Mouse (Mus musculus) brain, embryonic 14.5 days (tissue): ENCODE measurements around the gene Nr0b2. TPM values are rescaled to one million over a fixed set of nuclear protein-coding genes. Genes with fewer than 3 reads are reported as not detected.

Experiments
- DNase-seq: peaks from one replicate; pipeline ENCODE4 v3.0.0-alpha.2; 2011; ENCODE audit warnings: low read depth
- CTCF ChIP-seq: fragments of 200-500 bp; IDR thresholded peaks from 2 replicates; pipeline ENCODE4 v1.5.1; 2012; ENCODE audit warnings: inconsistent platforms, mild to moderate bottlenecking, moderate library complexity, borderline replicate concordance; ENCODE audit not compliant: insufficient read depth, insufficient read length; ENCODE audit errors: extremely low read depth
- POLR2A ChIP-seq: fragments of 200-500 bp; IDR thresholded peaks from 2 replicates; pipeline ENCODE4 v1.6.1; 2012; ENCODE audit warnings: mild to moderate bottlenecking, inconsistent platforms, borderline replicate concordance; ENCODE audit not compliant: poor library complexity, insufficient read depth, insufficient read length, severe bottlenecking; ENCODE audit errors: extremely low read depth
- polyA plus RNA-seq: library from polyadenylated mRNA; depleted of rRNA; stranded (reverse); fragments of >200 nt; gene quantifications from 2 replicates; pipeline ENCODE4 v1.2.3, GENCODE M21; 2012

Nr0b2 gene
- polyA plus RNA-seq, 1 experiment = not detected

GRCm38 (mm10) chr4:133527788-133528187 is 25.4 kb upstream of the Nr0b2 start:
- TF ChIP-seq POLR2A = no peak
- TF ChIP-seq CTCF = no peak
- DNase-seq = no peak

DNA sequence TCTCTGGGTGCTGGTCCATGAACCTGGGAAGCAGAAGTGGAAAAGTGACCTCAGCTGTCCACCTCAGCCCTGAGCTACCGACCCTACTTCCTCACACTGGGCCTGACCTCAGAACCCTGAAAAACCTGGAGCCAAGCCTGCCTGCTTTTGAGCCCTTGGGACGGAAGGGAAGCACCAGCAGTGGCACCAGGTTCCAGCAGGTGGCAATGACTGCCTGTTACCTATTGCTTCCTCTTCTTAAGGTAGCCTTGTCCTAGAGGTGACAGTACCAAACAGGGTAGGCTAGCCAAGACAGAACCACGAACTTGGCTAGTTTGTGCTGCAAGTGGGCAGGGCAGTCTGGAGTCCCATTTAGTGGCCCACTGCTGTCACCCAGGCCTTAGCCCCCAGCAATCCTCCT is 20.4 kb upstream of the Nr0b2 start:
- no peak for DNase-seq

DNA sequence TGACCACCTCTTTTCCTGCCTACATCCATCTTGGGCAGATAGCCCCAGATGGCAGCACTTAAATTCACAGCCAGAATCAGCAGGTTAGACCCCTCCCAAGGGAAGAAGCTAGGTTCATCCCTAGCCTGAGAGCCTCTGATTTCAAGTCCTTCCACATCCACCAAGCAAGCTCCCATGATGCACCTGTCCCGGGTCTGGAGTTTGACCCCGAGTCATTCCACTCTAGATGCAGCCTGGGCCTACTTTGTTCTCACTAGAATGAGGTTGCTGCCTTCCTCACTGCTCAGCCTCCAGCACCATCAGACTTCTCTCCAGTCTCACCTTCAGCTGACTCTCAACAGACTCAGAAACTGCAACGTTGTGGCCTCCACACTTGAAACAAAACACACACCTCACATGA is 17.1 kb upstream of the Nr0b2 start:
- TF ChIP-seq CTCF (no peak), POLR2A (no peak)
- no peak for DNase-seq

More for the DNA sequence above, 20.4 kb upstream of the Nr0b2 start:
- TF ChIP-seq POLR2A = no peak
- no peak for TF ChIP-seq CTCF

- no peak for TF ChIP-seq CTCF
- TF ChIP-seq POLR2A = no peak
- DNase-seq = no peak
Measured at GRCm38 (mm10) chr4:133536652-133537051, 16.5 kb upstream of the Nr0b2 start.

DNA sequence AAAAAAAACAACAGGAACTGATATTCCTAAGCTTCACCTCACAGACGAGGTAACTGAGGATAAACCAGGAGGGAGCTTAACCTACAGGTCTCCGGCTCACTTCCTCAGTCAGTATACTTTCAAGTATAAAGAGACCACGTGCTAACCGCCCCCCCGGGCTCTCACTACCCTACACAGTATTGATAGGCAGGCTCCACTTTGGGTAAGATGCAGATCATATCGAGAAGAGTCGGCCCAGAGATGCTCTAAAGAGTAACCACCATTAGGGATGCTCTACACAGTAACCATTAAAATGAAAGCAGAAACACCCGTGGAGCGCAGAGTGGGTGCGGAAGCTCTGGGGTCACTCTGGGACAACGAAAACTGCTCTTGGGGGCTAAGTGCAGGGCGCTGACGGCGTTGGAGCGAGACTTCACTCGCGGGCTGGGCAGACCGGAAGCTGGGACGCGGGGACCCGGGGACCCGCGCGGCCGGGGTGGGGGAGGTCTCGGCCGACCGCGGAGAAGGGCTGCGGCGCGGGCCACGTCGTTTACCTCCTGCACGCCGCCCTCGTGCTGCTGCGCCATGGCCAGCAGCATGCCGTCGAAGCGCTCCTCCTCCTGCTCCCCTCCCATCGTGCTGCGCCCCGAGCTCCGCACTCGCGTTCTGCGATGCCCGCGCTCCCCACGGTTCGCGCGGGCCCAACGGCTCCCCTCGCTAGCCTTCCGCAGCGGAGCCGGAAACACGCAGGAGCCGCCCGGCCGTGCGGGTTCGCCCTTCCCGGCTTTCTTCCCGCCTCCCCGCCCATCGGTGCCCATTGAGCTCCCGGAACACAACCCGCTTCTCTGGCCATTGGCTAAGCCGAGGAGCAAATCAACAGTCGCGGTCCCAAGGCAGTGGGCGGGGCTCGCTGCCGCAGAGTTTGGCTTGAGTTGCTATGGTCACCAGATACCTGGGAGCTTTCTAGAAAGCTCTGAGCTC is 7.6 kb upstream of the Nr0b2 start, which contains the start of gene Nudc:
TSS of gene Nudc (minus strand) at position 725 of the 960 bp plus-strand sequence.
- DNase-seq = peak; percentile 98
- TF ChIP-seq POLR2A (peak; percentile 93), CTCF (no peak)

- no peak for DNase-seq
- TF ChIP-seq CTCF (no peak), POLR2A (no peak)
Measured at GRCm38 (mm10) chr4:133552029-133552428, 1.1 kb upstream of the Nr0b2 start.

GRCm38 (mm10) chr4:133553448-133554330 is 513 bp downstream of the Nr0b2 start:
- DNase-seq = no peak
- TF ChIP-seq POLR2A = no peak
- TF ChIP-seq CTCF = no peak

- no peak for DNase-seq
- no peak for TF ChIP-seq POLR2A
- TF ChIP-seq CTCF = no peak
Measured at GRCm38 (mm10) chr4:133557041-133557717, 4.0 kb downstream of the Nr0b2 start.

- no peak for TF ChIP-seq POLR2A
- no peak for TF ChIP-seq CTCF
- no peak for DNase-seq
Measured at GRCm38 (mm10) chr4:133559846-133560245, 6.7 kb downstream of the Nr0b2 start.

GRCm38 (mm10) chr4:133561622-133562021 is 8.4 kb downstream of the Nr0b2 start:
- no peak for DNase-seq
- TF ChIP-seq CTCF (no peak), POLR2A (no peak)

GRCm38 (mm10) chr4:133563123-133563571 is 10.0 kb downstream of the Nr0b2 start:
- TF ChIP-seq CTCF (no peak), POLR2A (no peak)
- DNase-seq = peak; percentile 55

- no peak for TF ChIP-seq CTCF
- no peak for TF ChIP-seq POLR2A
- DNase-seq = no peak
Measured at GRCm38 (mm10) chr4:133567251-133567650, 14.1 kb downstream of the Nr0b2 start.
